Mouse (Mus musculus): ENCODE results near the gene Glis1.

Glis1 gene

GRCm38 (mm10) chr4:107520816-107521215 lies 86.4 kb downstream of the Glis1 start:
- DNase-seq: no peak

DNA sequence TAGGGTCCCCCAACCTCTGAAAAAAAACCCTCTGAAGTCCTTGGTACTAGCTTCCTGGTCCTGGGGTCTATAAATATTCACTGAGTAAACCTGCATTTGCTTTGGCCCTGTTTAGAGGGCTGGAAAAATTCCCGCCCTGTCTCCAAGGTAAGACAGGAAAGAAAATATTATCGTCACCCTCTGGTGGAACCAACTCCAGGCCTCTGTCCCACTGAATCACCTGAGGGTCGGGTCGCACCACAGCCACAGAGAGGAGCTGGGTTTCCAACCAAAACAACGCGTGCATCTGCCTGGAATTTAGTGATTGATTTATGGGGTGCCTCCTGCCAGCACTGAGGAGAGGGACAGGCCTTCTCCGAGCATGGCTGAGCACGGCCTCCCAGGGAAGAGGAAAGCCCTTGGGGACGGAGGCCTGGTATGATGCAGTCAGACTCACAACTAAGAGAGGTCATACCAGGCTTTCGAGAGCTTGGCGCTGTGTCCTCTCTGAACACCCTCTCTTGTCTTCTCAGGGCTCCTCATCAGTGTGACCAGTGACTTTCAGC lies 89.3 kb downstream of the Glis1 start:
- no peak for DNase-seq

DNA sequence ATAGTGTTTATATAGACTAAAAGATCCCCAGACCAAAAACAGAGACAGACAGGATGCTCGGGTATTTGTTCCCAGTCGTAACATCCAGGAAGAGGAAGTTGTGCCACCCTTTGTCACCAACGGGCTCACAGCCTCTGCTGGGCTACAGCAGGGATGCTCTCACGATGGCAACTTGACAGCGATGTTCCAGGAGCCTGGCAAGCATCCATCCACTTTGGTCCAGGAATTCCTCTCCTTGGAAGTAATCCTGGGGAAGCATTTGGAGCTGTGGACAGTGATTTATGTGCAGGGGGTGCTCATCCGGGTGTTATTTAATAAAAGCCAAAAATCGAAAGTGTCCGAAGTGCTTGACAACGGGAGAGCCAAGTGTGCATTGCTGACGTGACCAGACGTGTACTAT lies 100.7 kb downstream of the Glis1 start:
- DNase-seq: no peak

DNA sequence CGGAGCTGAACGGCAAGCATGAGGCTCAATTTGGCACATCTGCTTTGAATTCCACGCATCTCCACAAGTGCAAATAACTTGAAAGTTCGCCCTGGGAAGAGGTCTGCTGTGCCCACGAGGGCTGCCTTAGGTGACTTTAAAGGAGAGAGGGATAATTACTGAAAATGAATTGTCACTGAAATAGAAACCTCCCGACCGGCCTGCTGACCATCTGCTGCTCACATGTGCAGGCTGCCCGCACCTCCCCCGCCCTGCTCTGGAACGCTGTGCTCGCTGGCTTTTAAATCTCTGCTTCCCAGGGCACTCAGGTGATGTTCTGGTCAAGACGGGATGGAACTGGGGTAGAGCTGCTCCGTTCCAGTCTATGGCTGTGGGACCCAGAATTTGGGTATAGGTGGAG lies 103.7 kb downstream of the Glis1 start:
- DNase-seq: no peak

DNA sequence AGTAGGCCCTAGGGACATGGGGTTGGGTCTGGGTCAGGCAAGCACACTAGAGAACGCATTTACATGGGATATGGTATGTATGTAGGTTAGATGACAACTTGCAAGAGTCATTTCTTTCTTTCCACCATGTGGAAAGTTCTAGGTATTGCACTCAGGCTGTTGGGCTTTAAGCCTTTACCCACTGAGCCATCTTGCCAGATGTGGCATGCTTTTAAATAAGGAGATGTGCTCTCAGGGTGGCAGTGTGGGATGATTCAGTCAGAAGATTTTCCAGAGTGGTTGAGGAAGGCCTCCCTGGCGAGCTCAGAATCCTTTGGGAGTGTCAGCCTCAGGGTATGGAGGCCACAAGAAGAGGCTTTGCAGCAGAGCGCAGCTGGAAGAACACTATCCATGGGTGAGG lies 104.2 kb downstream of the Glis1 start:
- no peak for DNase-seq

DNA sequence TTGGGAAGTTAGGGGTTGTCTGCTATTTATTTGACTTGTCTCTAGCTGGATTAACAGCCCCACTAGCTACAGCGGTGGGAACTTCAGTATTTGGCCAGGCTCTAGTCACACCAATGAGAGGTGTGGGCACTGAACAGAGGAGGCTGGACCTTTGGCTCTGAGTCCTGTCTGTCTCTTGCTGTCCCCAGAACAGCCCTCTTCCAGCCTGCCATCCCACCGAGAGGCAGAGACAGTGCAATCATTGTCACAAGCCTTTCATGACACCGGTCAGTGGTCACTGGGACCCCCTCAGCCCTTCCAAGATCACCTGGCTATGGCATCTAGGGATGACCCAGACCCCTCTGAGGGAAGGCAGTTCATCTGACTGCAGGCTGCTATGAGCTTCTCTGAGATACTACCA lies 104.6 kb downstream of the Glis1 start:
- no peak for DNase-seq

GRCm38 (mm10) chr4:107541821-107542220 lies 107.4 kb downstream of the Glis1 start:
- no peak for DNase-seq

DNA sequence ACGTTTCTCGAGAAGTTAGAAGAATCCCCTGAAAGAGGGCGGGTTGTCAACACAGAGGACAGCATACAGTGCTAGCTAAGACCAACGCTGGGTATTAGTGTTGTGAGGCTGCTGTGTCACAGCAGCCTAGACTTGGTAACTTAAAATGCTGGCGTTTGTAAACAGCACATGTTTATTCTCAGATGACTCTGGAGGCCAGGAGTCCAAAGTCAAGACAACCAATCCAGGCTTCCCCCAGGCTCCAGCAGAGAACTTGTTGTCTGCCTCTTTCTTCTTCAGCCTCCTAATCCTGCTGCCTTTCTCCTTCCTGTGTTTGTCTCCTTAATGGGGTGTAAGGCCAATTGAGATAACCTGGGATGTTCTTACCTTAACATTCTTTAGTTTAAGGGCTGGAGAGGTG lies 110.5 kb downstream of the Glis1 start:
- DNase-seq: no peak

DNA sequence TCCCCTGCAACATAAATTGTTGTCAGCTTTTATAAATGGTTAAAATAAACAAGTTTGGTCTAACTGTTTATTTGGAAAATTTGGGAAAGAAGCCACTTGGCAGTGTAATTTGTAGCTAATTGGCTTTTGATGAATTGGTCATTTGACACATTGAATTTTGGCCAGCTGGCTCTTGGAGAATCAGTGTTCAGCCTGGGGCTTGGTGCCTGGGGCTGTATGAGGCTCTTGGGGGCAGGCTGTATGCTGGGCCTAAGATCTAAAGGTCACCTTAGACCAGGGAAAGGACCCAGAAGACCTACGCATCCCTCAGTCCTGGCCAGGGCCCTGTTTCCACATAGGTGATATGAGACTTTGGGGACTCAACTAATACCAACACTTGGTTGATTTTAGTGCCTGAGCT lies 111.3 kb downstream of the Glis1 start:
- no peak for DNase-seq

- no peak for DNase-seq
Observed at GRCm38 (mm10) chr4:107546525-107546924, 112.1 kb downstream of the Glis1 start.

DNA sequence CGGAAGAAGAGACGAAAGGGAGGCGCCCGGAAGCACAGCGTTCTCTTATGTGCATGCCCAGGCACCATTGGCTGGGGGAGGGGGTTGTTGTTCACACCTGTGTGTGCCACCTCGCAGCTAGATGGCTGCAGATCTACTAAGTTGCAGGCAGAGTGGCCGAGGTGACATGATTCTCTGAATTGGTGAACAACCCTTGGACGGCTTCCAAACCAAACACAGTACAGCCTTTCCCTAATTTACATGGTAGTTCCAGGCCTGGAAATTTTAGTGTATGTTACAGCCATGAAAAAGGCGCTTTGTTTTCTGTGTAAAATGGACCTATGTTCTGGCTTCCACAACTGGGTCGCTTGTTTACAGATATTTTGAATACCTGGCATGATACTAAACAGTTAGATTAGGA lies 115.7 kb downstream of the Glis1 start:
- DNase-seq: no peak

DNA sequence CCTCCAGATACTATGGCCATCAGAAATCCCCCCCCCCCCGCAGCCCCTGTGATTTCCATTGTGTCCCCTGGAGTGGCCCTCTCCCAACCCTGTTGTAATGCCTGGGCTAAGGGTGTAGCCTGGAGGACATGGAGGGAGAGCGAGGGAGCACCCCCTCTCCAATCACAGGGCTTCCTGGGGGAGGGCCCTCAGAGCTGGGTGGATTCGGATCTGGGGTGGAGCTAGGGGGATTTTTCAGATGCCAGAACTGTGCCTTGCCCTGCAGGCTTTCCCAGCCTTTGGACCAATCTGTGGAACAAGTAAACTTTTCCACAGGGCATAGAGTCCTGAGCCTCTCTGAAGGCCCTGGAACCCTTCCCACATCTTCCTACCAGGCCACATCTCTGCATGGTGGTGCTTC lies 116.2 kb downstream of the Glis1 start:
- no peak for DNase-seq

DNA sequence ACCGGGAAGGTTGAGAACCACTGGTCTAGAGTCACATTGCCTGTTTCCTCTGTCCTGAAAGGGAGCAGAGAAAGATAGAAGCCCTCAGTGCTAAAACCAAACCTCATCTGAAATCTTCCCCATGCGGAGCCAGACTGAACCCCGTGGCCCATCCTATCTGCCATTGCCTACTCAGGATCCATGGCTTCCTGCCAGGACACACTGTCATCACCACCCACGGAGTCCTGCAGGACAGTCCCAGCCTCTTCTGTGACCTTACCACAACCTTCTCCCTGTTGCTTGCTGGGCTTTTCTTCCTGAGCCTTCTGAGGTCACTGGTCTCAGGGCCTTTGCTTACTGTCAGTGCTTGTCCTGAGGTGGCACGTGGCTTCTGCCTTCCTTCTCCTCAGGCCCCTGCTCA lies 118.3 kb downstream of the Glis1 start:
- no peak for DNase-seq

- no peak for DNase-seq
Observed at GRCm38 (mm10) chr4:107553774-107554173, 119.4 kb downstream of the Glis1 start.

DNA sequence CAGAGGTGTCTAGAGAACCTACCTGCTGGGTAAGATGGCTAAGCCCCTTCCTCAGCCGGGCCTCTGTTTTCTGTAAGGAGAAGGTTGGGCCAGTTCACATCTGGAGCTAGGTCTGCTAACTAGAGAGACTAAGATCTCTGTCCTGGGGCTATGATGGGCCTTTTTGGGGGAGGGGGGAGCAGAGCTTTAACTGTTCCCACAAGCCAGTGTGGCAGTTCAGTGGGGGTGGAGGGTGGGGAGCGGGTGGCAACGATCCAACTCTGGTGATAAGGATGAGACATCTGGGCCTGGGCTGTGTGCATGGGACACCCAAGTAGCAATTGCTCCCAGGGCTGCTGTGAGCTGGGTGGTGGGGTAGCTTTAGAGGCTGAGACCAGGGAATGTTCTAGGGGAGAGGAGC lies 124.4 kb downstream of the Glis1 start:
- no peak for DNase-seq

DNA sequence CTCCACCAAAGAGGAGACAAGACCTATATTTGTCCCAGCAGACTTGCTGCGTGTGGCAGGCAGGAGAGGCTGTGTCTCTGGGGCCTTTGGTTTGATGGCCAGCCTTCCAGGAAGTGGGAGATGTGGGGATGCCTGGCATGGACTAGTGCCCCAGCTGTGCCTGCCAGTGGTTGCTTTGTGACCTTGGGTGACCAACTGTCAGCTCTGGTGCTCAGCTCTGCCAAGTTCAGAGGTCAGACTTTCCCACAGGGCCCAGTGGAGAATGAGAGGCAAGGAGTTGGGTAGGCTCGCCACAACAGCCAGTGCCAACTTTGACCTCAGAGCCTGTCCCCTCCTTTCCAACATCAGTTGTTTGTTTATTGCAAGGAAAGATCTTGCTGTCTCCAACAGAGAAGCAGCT lies 126.7 kb downstream of the Glis1 start:
- no peak for DNase-seq

GRCm38 (mm10) chr4:107568159-107568558 lies 133.8 kb downstream of the Glis1 start:
- DNase-seq: no peak

GRCm38 (mm10) chr4:107568881-107569443 lies 134.6 kb downstream of the Glis1 start:
- no peak for DNase-seq

DNA sequence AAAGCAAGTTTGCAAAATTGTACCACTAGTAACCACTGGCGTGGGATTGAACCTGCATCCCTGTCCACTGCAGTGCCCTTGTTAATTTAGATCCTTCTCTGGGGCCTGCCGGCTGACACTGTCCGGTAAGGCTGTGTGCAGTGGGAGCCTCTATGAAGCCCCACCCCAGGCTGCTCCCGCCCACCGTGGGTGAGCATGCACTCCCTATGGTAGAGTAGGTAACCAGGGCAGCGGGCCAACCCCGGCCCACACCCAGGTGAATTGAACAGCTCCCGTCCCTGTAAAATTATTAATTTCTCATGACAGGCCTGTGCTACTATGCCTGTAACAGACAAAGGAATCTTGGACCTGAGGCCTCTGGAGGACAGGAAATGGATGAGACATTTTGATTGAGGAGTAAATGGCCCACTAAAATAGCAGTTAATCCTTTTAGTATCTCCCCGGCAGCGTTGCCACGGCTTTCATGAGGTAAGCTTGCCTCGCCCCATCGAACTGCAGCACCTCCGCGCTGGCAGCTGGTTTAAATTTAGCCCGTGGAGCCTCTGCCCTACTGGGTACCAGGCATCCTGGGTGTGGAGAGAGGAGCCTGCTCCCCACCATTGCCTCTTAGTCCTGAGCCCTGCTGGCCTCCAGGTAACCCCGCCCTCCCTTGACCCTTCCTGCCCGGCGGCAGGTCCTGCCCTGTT lies 136.1 kb downstream of the Glis1 start:
- no peak for DNase-seq

DNA sequence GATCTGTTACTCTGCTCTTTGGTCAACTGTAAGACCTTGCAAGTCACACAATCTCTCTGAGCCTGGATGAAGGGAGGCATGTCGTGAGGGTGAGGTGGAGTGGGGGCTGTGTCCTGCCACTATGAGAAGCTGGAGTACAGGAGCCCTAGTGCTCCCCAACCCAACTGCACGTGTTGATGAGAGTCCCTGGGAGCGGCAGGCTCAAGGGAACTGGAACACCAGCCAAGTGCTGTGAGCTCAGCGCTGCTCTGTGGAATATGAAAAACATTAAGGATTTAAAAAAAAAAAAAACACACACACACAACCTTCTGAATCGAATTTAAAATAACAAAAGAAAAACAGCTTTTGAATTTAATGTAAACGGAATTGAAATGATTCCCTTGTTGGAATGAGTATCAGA lies 141.4 kb downstream of the Glis1 start:
- DNase-seq: no peak

DNA sequence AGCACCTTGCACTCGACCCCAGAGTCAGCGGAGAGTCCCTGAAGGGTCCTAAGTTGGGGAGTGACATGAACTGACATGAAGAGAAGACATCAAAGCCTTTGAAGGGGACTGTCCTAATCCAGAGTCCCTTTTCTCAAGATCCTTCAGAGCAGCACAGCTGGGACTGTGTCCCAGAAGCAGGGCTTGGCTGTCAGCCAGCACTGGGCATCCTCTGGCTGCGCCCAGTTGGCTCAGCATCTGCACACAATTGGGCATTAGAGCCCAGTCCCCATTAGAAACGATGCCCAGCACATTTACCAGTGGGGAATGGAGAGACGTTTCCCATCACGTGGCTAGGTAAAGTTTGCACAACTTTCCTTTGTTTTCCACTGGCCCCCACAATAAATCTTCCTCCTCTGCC lies 142.4 kb downstream of the Glis1 start:
- DNase-seq: peak; percentile 21

DNA sequence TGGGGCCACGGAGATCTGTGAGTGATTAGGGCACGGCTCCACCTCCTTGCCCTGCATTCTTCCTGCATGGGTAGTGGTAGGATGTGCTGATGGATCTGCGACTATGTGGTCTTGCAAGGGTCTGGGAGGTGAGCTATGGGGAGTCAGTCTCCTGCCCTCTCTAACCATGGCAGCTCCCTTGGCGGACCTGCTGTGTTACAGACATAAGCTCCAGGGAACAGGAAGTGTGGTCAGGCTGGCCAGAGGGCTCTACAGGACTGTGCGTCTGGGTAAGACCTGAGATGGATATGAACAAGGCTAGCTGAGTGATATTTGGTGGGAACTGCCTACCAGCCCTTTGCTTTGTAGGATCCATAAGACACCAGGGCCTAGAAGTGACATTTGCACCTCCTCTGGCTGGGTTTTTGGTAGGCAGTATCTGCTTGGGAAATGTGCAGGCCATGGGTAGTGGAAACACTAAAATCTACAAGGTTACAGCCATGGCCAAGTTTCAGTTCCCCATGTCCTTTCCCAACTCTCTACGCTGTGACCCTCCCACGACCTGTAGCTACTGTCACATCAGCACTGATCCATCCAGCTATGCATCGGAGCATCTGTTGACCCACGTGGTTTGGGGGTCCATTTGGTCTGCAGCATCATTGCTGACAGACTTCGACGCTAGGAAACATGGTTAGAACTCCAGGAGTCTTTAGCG lies 142.9 kb downstream of the Glis1 start:
- DNase-seq: no peak

GRCm38 (mm10) chr4:107580883-107581282 lies 146.5 kb downstream of the Glis1 start:
- DNase-seq: no peak

DNA sequence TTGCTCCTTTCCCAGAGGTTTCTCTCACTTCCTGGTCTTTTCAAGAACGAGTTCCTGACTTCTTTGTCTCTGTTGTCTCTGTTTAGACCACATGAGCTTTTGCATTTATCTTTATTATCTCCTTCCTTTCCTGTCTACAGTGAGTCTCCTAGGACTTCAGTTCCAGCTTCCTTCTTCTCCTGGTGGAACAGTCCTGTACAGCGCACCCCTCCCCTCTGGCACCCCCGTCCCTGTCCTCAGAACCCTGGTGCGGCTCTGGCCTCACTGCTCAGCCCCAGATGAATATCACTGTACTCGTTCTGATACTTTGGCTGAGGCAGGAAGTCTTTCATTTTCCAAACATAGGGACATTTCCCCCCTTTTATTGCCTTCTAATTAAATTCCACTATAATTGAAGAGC lies 152.0 kb downstream of the Glis1 start:
- DNase-seq: no peak
